Mouse (Mus musculus): ENCODE results near the gene Arhgap15.

The Arhgap15 gene

GRCm38 (mm10) chr2:44438070-44438469 lies 689.4 kb downstream of the Arhgap15 start:
- DNase-seq (ENCODE audit: low read depth, low spot score) = no peak

GRCm38 (mm10) chr2:44444938-44445337 lies 696.3 kb downstream of the Arhgap15 start:
- no peak for DNase-seq (ENCODE audit: low read depth, low spot score)
